Mouse (Mus musculus) stomach, embryonic 14.5 days (tissue): Measurements from ENCODE around the gene Gadd45g. TPM values are rescaled to one million over a fixed set of nuclear protein-coding genes. Genes with fewer than 3 reads are reported as not detected.

Experiments
- ATAC-seq: fragments of 200-750 bp; cut with Nextera tagmentation; 2 replicates; pipeline ENCODE4 v1.8.0; 2017; ENCODE audit warnings: low read depth, moderate TSS enrichment; ENCODE audit not compliant: insufficient number of reproducible peaks, insufficient read depth, low FRiP score
- H3K27ac ChIP-seq: fragments of 300-500 bp; sonication (generic); 2 replicates; pipeline ENCODE4 v1.5.1; 2014; ENCODE audit warnings: mild to moderate bottlenecking, low read length, moderate library complexity, mixed read lengths
- H3K27me3 ChIP-seq: fragments of 300-500 bp; sonication (generic); 2 replicates; pipeline ENCODE4 v1.6.1; 2014; ENCODE audit warnings: low read length, control low read depth, mixed read lengths; ENCODE audit not compliant: control insufficient read depth, insufficient read depth
- H3K36me3 ChIP-seq: fragments of 300-500 bp; sonication (generic); 2 replicates; pipeline ENCODE4 v1.6.1; 2014; ENCODE audit warnings: mild to moderate bottlenecking, control low read depth, low read length, moderate library complexity, mixed read lengths; ENCODE audit not compliant: control insufficient read depth, insufficient read depth
- H3K4me1 ChIP-seq: fragments of 300-500 bp; sonication (generic); 2 replicates; pipeline ENCODE4 v1.6.1; 2014; ENCODE audit warnings: low read length, control low read depth, mixed read lengths; ENCODE audit not compliant: control insufficient read depth, insufficient read depth
- H3K4me2 ChIP-seq: fragments of 300-500 bp; sonication (generic); replicated peaks from 2 replicates; pipeline ENCODE4 v1.6.1; 2014; ENCODE audit warnings: low read depth, low read length, control low read depth
- H3K4me3 ChIP-seq: fragments of 300-500 bp; sonication (generic); 2 replicates; pipeline ENCODE4 v1.5.1; 2014; ENCODE audit warnings: low read depth, low read length, control low read depth
- H3K9ac ChIP-seq: fragments of 300-500 bp; sonication (generic); replicated peaks from 2 replicates; pipeline ENCODE4 v1.6.1; 2014; ENCODE audit warnings: low read depth, mild to moderate bottlenecking, control low read depth, low read length, moderate library complexity, mixed read lengths
- H3K9me3 ChIP-seq: fragments of 300-500 bp; sonication (generic); 2 replicates; pipeline ENCODE4 v1.6.1; 2016; ENCODE audit warnings: low read depth, low read length, control low read depth; ENCODE audit not compliant: control insufficient read depth
- WGBS: fragments of 180-500 bp; shearing (Covaris S2); extraction: QIAGEN DNeasy Blood & Tissue Kit; methylation state at CpG from one replicate; pipeline ENCODE4 v1.1.7; 2014; 5-methylcytosine and 5-hydroxymethylcytosine counted together
- polyA plus RNA-seq: library from polyadenylated mRNA; unstranded; fragments of >200 nt; fragmentation: Nextera tagmentation; extraction: Ambion mirVana; gene quantifications from 2 replicates; pipeline ENCODE4 v1.2.1, GENCODE M21; 2014

Gadd45g gene
- polyA plus RNA-seq, 1 experiment from 2014 or later: 22.9 TPM

DNA sequence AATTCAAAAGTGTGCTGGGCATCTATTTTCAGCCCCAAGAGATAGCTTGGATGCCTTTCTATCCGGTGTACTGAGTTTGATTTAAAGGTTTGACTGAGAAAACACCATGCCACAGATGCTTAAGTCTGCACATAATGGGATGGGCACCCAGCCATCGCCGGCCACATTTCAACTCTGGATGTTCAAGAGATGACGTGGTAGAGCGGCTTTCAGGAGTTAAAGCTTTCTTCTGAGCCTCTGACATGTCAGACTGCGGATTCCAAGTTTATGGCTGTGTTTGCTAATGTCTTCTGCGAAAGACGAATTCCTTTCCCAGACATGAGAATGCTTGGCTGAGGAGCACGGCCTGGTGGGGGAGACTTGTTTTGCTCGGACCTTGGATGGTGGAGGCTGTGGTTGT, 40.2 kb downstream of the Gadd45g start:
- 48% methylated on average over 10 of the region's 10 CpGs for WGBS
- H3K4me3 ChIP-seq: no peak overlapping the region
- H3K4me2 ChIP-seq: no peak overlapping the region
- no peak overlapping the region for H3K27ac ChIP-seq
- no peaks in the 10 kb centered on the region for H3K27me3 ChIP-seq
- no peak overlapping the region for H3K9ac ChIP-seq
- no peaks in the 10 kb centered on the region for H3K9me3 ChIP-seq
- no peaks in the 10 kb centered on the region for H3K36me3 ChIP-seq
- H3K4me1 ChIP-seq: peaks cover 13% of the 10 kb centered on the region; the same call in 1 of the 2 replicates
- ATAC-seq: no peak

DNA sequence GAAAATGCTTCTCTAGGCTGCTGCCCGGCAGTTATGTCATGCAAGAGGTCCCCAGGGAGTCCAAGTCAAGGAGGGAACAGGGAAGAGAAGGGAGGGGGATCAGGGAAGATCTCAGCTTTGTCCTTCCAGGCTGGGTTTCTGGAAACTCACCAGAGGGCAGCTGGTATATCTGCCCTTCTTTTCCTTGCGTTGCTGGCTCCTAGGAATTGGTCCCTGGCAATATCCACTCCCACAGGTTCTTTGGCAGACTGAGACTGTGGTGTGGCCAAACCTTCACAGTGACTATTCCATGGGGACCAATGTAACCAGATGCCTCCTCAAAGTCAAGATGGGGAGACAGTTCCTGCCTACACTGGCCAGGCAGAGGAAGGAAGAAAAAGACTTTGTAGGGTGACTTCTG, 41.9 kb downstream of the Gadd45g start:
- ATAC-seq: no peak
- 71% methylated on average over 2 of the region's 2 CpGs for WGBS

DNA sequence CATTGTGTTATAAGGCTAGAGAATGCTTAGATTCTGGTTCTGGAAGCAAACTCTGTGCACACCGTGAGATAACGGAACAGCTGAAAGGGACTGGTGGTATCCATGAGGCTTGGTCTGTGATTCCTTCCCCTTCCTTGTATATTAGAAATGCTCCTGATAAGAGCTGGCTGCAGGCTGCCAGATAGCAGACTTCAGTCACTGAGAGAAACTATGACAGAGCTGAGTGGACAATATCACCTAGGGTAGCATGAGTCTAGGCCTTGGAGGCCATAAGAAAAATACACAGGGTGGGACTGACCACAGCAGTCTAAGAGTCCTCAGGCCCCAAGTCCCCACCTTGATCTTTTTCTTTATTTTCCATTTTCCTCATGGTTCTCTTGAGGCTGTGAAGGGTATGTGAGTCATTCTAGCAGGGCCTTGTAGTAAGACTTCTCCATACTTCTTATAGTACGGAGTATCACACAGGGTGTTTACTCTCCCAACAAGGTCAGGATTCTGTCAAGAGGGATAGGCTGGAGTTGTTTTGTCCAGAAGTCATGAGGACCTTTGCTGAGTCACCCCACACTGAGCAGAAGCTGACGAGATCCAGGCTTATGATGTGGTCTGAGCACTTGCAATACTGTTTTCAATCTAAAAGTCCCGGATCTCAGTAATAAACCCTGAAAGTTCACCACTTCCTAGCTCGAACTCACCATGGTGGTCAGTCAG, 45.5 kb downstream of the Gadd45g start:
- no peak for ATAC-seq
- Histone ChIP-seq H3K4me1 (no peaks in the 10 kb centered on the region), H3K27ac (no peak overlapping the region), H3K9me3 (peaks cover 5% of the 10 kb centered on the region; the same call in 1 of the 2 replicates), H3K9ac (no peak overlapping the region), H3K4me2 (no peak overlapping the region), H3K4me3 (no peak overlapping the region), H3K27me3 (no peaks in the 10 kb centered on the region), H3K36me3 (no peaks in the 10 kb centered on the region)
- 90% methylated on average over 6 of the region's 6 CpGs for WGBS

More for the DNA sequence above, 41.9 kb downstream of the Gadd45g start:
- Histone ChIP-seq H3K4me1 (peaks cover 13% of the 10 kb centered on the region; the same call in 1 of the 2 replicates), H3K9ac (no peak overlapping the region), H3K36me3 (no peaks in the 10 kb centered on the region), H3K27ac (no peak overlapping the region), H3K4me2 (no peak overlapping the region), H3K9me3 (no peaks in the 10 kb centered on the region), H3K4me3 (no peak overlapping the region), H3K27me3 (no peaks in the 10 kb centered on the region)

DNA sequence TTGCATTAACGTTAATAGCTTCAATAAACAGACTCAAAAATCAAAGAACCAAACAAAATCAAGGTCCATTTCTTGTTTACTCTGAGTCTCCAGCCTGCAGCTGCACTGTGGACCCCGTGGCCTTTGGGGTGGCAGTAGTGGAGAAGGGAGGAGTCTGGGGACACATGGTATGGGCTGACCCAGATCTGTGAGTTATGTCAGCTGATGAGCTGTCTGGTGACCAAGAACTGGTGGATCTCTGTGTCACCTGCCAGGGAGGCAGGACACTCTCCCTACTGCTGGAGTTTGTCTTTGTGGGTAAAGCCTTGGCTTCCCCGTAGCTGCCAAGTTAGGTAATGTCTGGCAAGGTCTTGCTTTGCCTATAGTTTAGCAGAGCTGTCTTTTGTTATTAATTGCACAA, 51.1 kb downstream of the Gadd45g start:
- Histone ChIP-seq H3K9me3 (peaks cover 5% of the 10 kb centered on the region; the same call in 1 of the 2 replicates), H3K27ac (no peak overlapping the region), H3K4me1 (0 out of 2 replicates have a peak, but pooled peaks cover 2% of the 10 kb centered on the region), H3K4me3 (no peak overlapping the region), H3K9ac (no peak overlapping the region), H3K36me3 (no peaks in the 10 kb centered on the region), H3K4me2 (no peak overlapping the region), H3K27me3 (no peaks in the 10 kb centered on the region)
- ATAC-seq: no peak
- WGBS: 70% methylated on average over 3 of the region's 3 CpGs

Other genes with a start within 250 kb of the Gadd45g start
- gene Cks2, start 201.4 kb upstream of the Gadd45g start, polyA plus RNA-seq: 348 and 373 TPM in 2 replicates
- gene Secisbp2, start 195.0 kb upstream of the Gadd45g start, polyA plus RNA-seq: 34.2 and 35.3 TPM in 2 replicates
- gene Sema4d, start 52.9 kb upstream of the Gadd45g start, polyA plus RNA-seq: 9.0 and 10.2 TPM in 2 replicates